Mouse (Mus musculus) stomach, postnatal 0 days (tissue): Measurements from ENCODE around the gene Gng7.

Source experiments
- CTCF ChIP-seq: IDR thresholded peaks from 2 replicates; pipeline ENCODE4 v1.5.1; 2016; ENCODE audit warnings: antibody characterized with exemption, low read depth, mild to moderate bottlenecking, moderate library complexity
- EP300 ChIP-seq: optimal IDR thresholded peaks from 2 replicates; pipeline ENCODE3; 2016; ENCODE audit warnings: antibody characterized with exemption

DNA sequence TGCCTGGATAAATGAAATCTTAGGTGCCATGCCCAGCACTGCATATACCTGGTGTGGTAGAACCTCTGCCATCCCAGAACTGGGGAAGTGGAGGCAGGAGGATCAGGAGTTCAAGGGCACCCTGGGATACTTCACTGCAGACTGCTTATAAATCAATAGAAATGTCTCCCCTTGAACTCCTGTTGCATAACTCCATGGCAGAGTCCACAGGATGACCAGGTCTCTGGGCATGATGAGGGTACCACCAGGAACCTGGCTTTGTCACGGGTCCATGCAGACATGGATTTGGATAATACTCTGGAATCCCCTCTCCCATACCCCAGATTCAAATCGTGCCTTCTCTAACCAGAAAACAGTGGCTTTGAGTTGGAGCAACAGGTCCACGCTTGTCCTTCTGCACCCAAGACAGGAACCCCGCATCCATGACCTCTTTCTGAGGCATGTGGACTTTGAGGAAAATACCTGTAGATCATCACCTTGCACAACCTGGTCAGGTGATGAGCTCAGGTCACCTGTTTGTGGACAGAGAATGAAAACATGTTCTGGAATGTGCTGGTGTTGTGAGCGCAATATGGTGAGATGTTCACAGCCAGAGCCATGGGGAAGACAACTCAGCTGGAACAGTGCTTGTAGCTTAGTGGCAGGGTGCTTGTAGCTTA, 55.6 kb downstream of the Gng7 start:
- TF ChIP-seq EP300 (no peak), CTCF (no peak)
